Mouse (Mus musculus): ENCODE measurements around the gene Hoxa6. TPM values are rescaled to one million over a fixed set of nuclear protein-coding genes. Genes with fewer than 3 reads are reported as not detected.

Gene Hoxa6
- total RNA-seq, 2 experiments from 2014 or later: 0.74 to 1.3 TPM

DNA sequence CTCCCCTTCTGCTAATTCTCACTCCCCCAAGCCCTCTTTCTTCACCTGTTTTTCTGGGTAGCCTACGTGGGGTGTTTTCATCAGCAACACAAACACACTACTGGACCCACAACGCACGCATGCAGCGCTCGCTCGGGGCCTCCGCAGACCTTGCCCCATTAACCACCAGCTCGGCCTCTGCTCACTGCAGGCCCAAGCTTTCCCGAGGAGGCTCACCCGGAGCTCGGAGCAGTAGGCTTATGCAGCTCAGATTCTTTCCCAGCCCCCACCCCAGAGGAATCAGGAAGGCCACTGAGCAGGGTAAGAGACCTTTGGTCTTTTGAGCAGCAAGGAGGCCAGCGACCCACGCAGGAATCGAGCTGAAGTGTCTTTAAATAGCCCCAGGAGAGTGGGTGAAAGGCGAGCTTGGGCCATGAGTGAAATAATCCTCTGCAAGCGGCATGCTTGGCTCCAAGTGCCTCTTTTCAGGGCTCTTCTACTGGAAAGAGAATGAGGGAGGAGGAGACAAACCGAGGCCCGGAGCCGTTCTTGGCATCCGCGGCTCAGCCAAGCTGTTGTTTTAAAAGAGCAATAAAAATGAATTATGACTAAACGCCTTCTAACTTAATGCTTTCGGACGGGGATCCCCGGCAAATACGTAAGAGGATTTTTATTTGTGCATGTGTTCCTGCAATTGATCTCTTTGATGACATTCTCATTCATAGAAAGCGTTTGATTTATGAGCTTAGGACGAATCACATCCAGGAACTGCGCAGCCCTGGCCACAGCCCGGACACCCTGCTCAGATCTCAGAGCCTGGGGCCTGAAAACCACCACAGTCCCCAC, 47.8 kb downstream of the Hoxa6 start:
- intact Hi-C loops (cut with DNase I; ENCODE audit: low total_unique reads): no loop called here

GRCm38 (mm10) chr6:52159979-52160378, 48.5 kb downstream of the Hoxa6 start:
- DNase-seq: no peak
- intact Hi-C loops (cut with DNase I; ENCODE audit: low total_unique reads): no loop called here

More for the DNA sequence above, 47.8 kb downstream of the Hoxa6 start:
- DNase-seq: no peak

DNA sequence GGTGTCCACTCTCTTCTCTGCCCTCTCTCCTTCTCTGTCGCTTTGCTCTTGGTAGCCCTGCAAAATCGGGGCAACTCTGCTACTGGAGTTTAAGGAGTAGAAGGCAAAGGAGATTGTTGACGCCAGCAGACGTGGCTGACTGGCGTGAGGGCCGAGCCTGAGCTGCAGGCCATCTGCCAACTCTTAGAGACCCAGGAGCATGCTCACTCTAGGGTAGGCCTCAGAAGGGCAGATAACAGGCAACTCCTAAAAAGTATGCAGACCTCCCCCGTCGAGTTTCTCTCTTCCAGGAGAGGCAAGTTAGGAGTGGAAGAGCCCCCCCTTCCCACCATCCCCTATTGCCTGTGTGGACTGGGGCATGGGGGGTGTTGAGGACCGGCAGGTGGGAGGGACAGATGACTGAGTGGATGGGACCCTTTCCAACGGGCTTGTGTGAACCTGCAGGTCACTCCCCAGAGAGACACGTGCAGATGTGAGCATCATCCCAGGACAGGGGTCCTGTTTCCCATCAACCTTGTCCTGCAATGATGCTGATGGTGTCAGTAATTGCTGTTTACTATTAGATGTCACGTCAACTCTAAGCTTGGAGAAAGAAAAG, 49.3 kb downstream of the Hoxa6 start:
- DNase-seq: no peak
- intact Hi-C loops (cut with DNase I; ENCODE audit: low total_unique reads): no loop called here

DNA sequence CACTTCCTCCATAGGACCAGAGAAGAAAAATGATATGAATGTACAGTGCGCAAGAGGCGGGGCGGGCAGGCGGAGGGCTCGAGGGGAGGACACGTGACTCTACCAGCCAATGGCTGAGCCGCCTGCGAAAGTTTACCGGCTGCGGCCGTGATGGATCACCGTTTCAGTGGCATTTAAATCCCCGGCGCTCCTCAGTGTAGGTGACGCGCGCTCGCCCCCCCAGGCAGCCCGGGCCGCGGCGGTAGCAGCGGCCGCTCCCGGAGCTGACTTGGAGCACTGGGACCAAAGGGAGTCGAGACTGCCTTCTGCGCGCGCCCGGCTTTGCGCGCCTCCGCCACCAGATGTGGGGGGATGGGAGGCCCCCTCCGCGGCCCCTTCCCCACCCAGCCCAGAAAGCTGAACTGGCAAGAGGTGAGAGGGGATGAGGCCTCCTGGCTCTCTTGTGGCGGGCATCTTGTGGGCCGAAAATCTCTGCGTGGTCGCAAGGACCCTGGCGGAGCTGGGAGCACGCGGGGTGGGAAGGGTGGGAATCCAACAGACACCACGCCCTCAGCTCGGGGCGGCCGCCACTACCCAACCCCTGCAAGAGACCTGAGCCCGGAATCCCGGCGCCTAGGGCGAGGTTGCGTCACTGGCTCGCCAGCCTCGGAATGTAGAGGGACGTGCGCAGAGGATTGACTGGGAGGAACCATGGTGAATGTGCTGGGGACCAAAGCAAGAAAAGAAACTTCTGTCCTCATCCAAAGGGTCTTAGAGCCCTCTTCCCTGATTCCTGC, 50.1 kb downstream of the Hoxa6 start, which contains the start of gene Hoxa1:
Gene Hoxa1 (minus strand): TSS at position 42 of the 776 bp plus-strand sequence.
- peak; percentile 67 for DNase-seq
- intact Hi-C loops (cut with DNase I; ENCODE audit: low total_unique reads): no loop called here

- no peak for DNase-seq
- intact Hi-C loops (cut with DNase I; ENCODE audit: low total_unique reads): no loop called here
These were observed 50.9 kb downstream of the Hoxa6 start for GRCm38 (mm10) chr6:52157466-52158275.

DNA sequence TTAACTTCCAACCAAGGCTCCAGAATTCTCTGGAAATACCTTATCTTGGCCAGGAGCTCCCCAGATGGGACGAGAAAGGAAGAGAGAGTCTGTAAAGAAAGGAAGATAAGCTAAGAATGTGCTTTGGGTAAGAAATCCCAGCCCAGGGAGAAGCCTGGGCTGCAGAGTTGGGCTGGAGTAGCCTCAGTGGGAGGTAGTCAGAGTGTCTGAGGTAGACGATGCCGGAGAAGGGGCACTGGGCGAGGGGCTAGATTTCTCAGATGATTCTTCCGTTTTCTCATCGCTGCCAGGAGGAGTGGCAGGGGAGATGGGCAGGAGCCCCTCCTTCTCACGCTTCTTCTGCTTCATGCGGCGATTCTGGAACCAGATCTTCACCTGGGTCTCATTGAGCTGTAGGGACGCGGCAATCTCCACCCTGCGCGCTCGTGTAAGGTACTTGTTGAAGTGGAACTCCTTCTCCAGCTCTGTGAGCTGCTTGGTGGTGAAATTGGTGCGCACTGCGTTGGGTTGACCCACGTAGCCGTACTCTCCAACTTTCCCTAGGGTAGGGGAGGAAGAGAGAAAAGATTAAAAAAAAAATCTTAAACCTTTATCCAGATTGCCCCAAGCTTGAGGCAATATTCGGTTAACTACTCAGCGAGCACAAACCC, 51.8 kb downstream of the Hoxa6 start:
- intact Hi-C loops (cut with DNase I; ENCODE audit: low total_unique reads): no loop called here
- no peak for DNase-seq

Small RNA genes within 50 kb of the gene (microRNA-seq; reads per million reads assigned to microRNA genes)
- 7,572 to 8,678 reads per million in 2 experiments for gene Mir196b

Other genes starting within 250 kb of the Hoxa6 start
- 1 to 10 TPM; 4.6 to 4.8 TPM for gene Skap2, start 196.2 kb downstream of the Hoxa6 start, total RNA-seq (2021)
- gene Hoxa1, start 50.4 kb downstream of the Hoxa6 start, total RNA-seq (2021): under 1 TPM; 0.16 to 0.20 TPM
- gene Hoxa2, start 43.9 kb downstream of the Hoxa6 start, total RNA-seq (2021): under 1 TPM; 0.78 to 0.86 TPM
- gene 5730596B20Rik, start 31.2 kb downstream of the Hoxa6 start, total RNA-seq (2021): under 1 TPM; 0.08 to 0.11 TPM
- gene Hoxa4, start 17.0 kb downstream of the Hoxa6 start, total RNA-seq (2021): 1 to 10 TPM; 4.1 to 4.9 TPM
- 1 to 10 TPM; 1.9 to 2.5 TPM for gene Hoxa5, start 4.1 kb downstream of the Hoxa6 start, total RNA-seq (2021)
- 1 to 10 TPM; 2.4 to 3.1 TPM for gene Hoxa3, start 4.6 kb upstream of the Hoxa6 start, total RNA-seq (2021)
- gene Gm28308, start 4.6 kb upstream of the Hoxa6 start, total RNA-seq (2021): under 1 TPM in 1 of 2 experiments, not detected in 1; 0.51 TPM
- 1 to 10 TPM; 6.3 to 7.3 TPM for gene Hoxa7, start 13.1 kb upstream of the Hoxa6 start, total RNA-seq (2021)
- gene Hoxa9, start 22.4 kb upstream of the Hoxa6 start, total RNA-seq (2021): 1 to 10 TPM; 7.8 to 8.3 TPM
- gene Hoxa10, start 32.1 kb upstream of the Hoxa6 start, total RNA-seq (2021): 10 to 100 TPM; 16.3 to 22.7 TPM
- gene Hoxa11, start 37.1 kb upstream of the Hoxa6 start, total RNA-seq (2021): 1 to 10 TPM; 1.5 to 4.0 TPM
- gene Hoxa13, start 52.2 kb upstream of the Hoxa6 start, total RNA-seq (2021): 1 to 10 TPM in 1 of 2 experiments, under 1 TPM in 1; 0.24 to 1.7 TPM
- not detected for gene Evx1, start 104.8 kb upstream of the Hoxa6 start, total RNA-seq (2021)